Mouse (Mus musculus): ENCODE measurements around the gene Mmp19. TPM values are rescaled to one million over a fixed set of nuclear protein-coding genes. Genes with fewer than 3 reads are reported as not detected.

Mmp19 gene
- total RNA-seq, 2 experiments from 2014 or later = 4.5 to 12.7 TPM

DNA sequence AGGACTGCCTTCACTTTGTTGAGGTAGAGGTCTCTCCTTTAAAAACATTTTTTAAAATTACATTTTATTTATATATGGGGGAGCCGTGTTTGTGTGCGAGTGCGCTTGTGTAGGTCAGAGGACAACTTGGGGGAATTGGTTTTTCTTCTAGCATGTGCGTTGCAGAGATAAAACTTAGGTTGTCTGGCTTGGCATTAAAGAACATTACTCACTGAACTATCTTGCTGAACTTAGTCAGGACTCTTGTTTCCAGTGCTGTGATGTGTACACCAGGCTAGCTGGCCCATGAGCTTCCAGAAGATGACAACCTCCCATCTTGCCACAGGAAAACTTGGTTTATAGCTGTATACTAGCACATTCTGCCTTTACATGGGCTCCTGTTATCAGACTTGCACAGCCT lies 56.0 kb downstream of the Mmp19 start:
- no peak for ATAC-seq (ENCODE audit: poor library complexity, severe bottlenecking)

DNA sequence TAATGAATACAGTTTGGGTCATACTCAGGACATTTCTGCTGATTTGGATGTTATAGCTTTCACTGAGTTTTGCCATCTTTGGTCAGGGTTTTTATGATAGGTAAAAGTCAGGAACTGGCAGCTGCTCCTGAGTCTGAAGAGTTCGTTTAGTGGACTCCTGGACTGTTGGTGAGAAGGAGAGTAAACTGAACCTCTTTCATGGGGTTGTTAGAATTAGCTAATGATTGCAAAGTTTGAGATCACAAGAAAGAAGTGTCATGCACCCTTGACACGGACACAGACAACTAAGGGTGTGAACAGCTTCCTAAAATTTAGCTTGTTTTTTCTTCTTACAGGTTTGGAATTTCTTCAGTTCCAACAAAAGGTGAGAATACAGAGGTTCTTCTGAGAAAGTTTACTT lies 57.7 kb downstream of the Mmp19 start:
- ATAC-seq (ENCODE audit: poor library complexity, severe bottlenecking) = no peak

DNA sequence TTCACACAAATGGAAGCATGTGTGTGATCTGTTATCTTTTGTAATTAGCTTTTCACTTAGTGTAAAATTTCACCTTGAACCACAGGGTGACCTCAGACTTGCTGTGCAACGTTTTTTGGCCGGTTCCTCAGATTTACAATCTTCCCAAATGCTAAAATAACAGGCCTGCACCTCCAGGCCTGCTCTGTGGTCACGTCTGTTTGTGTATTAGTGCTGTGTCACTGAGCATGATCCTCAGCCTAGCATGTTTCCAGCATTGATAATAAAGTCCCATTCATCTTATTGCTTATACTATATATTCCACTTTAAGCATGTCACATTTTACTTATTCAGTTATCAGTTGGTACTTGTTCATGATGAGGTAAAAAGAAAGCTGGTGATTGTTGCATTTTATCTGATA lies 59.6 kb downstream of the Mmp19 start:
- no peak for ATAC-seq (ENCODE audit: poor library complexity, severe bottlenecking)

Other genes starting within 250 kb of the Mmp19 start
- gene Zc3h10, start 243.1 kb upstream of the Mmp19 start, total RNA-seq (2015) = 6.0 and 8.1 TPM in 2 replicates
- gene Zc3h10, start 243.1 kb upstream of the Mmp19 start, total RNA-seq (2017) = 12.9 and 14.5 TPM in 2 replicates
- 2,152 and 2,213 TPM in 2 replicates for gene Rpl41, start 241.6 kb upstream of the Mmp19 start, total RNA-seq (2015)
- 1,919 and 2,042 TPM in 2 replicates for gene Rpl41, start 241.6 kb upstream of the Mmp19 start, total RNA-seq (2017)
- gene Pa2g4, start 224.9 kb upstream of the Mmp19 start, total RNA-seq (2015) = 116 TPM in 2 replicates
- gene Pa2g4, start 224.9 kb upstream of the Mmp19 start, total RNA-seq (2017) = 90.4 and 95.0 TPM in 2 replicates
- gene Erbb3, start 201.3 kb upstream of the Mmp19 start, total RNA-seq (2015) = 2.5 and 2.8 TPM in 2 replicates
- 1.5 and 2.1 TPM in 2 replicates for gene Erbb3, start 201.3 kb upstream of the Mmp19 start, total RNA-seq (2017)
- gene Rps26, start 164.2 kb upstream of the Mmp19 start, total RNA-seq (2015) = 1,237 and 1,288 TPM in 2 replicates
- gene Rps26, start 164.2 kb upstream of the Mmp19 start, total RNA-seq (2017) = 518 and 577 TPM in 2 replicates
- 0.14 TPM in 1 of 2 replicates, not detected in the other for gene Ikzf4, start 144.9 kb upstream of the Mmp19 start, total RNA-seq (2015)
- gene Ikzf4, start 144.9 kb upstream of the Mmp19 start, total RNA-seq (2017) = not detected in 2 replicates
- gene Suox, start 116.8 kb upstream of the Mmp19 start, total RNA-seq (2015) = 1.4 and 1.5 TPM in 2 replicates
- gene Suox, start 116.8 kb upstream of the Mmp19 start, total RNA-seq (2017) = 3.9 and 4.7 TPM in 2 replicates
- gene Rab5b, start 94.6 kb upstream of the Mmp19 start, total RNA-seq (2015) = 62.8 and 64.7 TPM in 2 replicates
- gene Rab5b, start 94.6 kb upstream of the Mmp19 start, total RNA-seq (2017) = 77.1 and 84.0 TPM in 2 replicates
- 0.16 and 0.57 TPM in 2 replicates for gene Pmel, start 86.7 kb upstream of the Mmp19 start, total RNA-seq (2015)
- gene Pmel, start 86.7 kb upstream of the Mmp19 start, total RNA-seq (2017) = 0.07 and 0.73 TPM in 2 replicates
- gene Cdk2, start 85.9 kb upstream of the Mmp19 start, total RNA-seq (2015) = 85.3 and 89.5 TPM in 2 replicates
- gene Cdk2, start 85.9 kb upstream of the Mmp19 start, total RNA-seq (2017) = 63.4 and 70.7 TPM in 2 replicates
- 35.0 and 37.6 TPM in 2 replicates for gene Dgka, start 46.1 kb upstream of the Mmp19 start, total RNA-seq (2015)
- 31.5 and 32.6 TPM in 2 replicates for gene Dgka, start 46.1 kb upstream of the Mmp19 start, total RNA-seq (2017)
- gene Pym1, start 43.0 kb upstream of the Mmp19 start, total RNA-seq (2015) = 22.0 and 25.0 TPM in 2 replicates
- gene Pym1, start 43.0 kb upstream of the Mmp19 start, total RNA-seq (2017) = 37.1 and 43.4 TPM in 2 replicates
- 29.1 and 35.9 TPM in 2 replicates for gene Dnajc14, start 13.2 kb downstream of the Mmp19 start, total RNA-seq (2015)
- 58.3 and 61.3 TPM in 2 replicates for gene Dnajc14, start 13.2 kb downstream of the Mmp19 start, total RNA-seq (2017)
- gene Tmem198b, start 13.5 kb downstream of the Mmp19 start, total RNA-seq (2015) = 4.5 and 6.5 TPM in 2 replicates
- gene Tmem198b, start 13.5 kb downstream of the Mmp19 start, total RNA-seq (2017) = 3.9 and 4.0 TPM in 2 replicates
- 173 and 182 TPM in 2 replicates for gene Sarnp, start 26.4 kb downstream of the Mmp19 start, total RNA-seq (2015)
- 209 and 234 TPM in 2 replicates for gene Sarnp, start 26.4 kb downstream of the Mmp19 start, total RNA-seq (2017)
- 49.5 and 65.2 TPM in 2 replicates for gene Ormdl2, start 30.7 kb downstream of the Mmp19 start, total RNA-seq (2015)
- gene Ormdl2, start 30.7 kb downstream of the Mmp19 start, total RNA-seq (2017) = 67.1 and 72.3 TPM in 2 replicates
- 0.07 and 0.18 TPM in 2 replicates for gene Gdf11, start 100.8 kb downstream of the Mmp19 start, total RNA-seq (2015)
- gene Gdf11, start 100.8 kb downstream of the Mmp19 start, total RNA-seq (2017) = 0.18 and 0.28 TPM in 2 replicates
- gene Cd63, start 110.1 kb downstream of the Mmp19 start, total RNA-seq (2015) = 60.5 and 76.0 TPM in 2 replicates
- 46.8 and 47.1 TPM in 2 replicates for gene Cd63, start 110.1 kb downstream of the Mmp19 start, total RNA-seq (2017)
- 3.4 and 6.0 TPM in 2 replicates for gene Rdh5, start 132.0 kb downstream of the Mmp19 start, total RNA-seq (2015)
- 0.94 and 3.6 TPM in 2 replicates for gene Rdh5, start 132.0 kb downstream of the Mmp19 start, total RNA-seq (2017)
- 190 and 212 TPM in 2 replicates for gene Bloc1s1, start 133.1 kb downstream of the Mmp19 start, total RNA-seq (2015)
- 135 and 165 TPM in 2 replicates for gene Bloc1s1, start 133.1 kb downstream of the Mmp19 start, total RNA-seq (2017)
- gene Itga7, start 142.9 kb downstream of the Mmp19 start, total RNA-seq (2015) = not detected in 2 replicates
- gene Itga7, start 142.9 kb downstream of the Mmp19 start, total RNA-seq (2017) = not detected in 2 replicates
- not detected in 2 replicates for gene Mettl7b, start 170.1 kb downstream of the Mmp19 start, total RNA-seq (2015)
- gene Mettl7b, start 170.1 kb downstream of the Mmp19 start, total RNA-seq (2017) = not detected in 2 replicates
- not detected in 2 replicates for gene Olfr9, start 198.5 kb downstream of the Mmp19 start, total RNA-seq (2015)
- gene Olfr9, start 198.5 kb downstream of the Mmp19 start, total RNA-seq (2017) = not detected in 2 replicates
- not detected in 2 replicates for gene Olfr763, start 219.9 kb downstream of the Mmp19 start, total RNA-seq (2015)
- not detected in 2 replicates for gene Olfr763, start 219.9 kb downstream of the Mmp19 start, total RNA-seq (2017)
- not detected in 2 replicates for gene Olfr764-ps1, start 249.0 kb downstream of the Mmp19 start, total RNA-seq (2015)
- not detected in 2 replicates for gene Olfr764-ps1, start 249.0 kb downstream of the Mmp19 start, total RNA-seq (2017)